Mouse (Mus musculus) telencephalon, adult 2 months (tissue): Measurements from ENCODE around the gene Samsn1.
"Not testable (repeated sequence)": the region's sequence is repeated elsewhere in the genome, so short reads cannot be mapped to it uniquely, and the experiment has no call there.

Experiments used
- DNase-seq: peaks from one replicate; pipeline ENCODE4 v3.0.0-alpha.2; 2011; ENCODE audit warnings: low read depth, low spot score

The Samsn1 gene

GRCm38 (mm10) chr16:75875896-75876295 lies 146.2 kb downstream of the Samsn1 start:
- DNase-seq, result no peak

DNA sequence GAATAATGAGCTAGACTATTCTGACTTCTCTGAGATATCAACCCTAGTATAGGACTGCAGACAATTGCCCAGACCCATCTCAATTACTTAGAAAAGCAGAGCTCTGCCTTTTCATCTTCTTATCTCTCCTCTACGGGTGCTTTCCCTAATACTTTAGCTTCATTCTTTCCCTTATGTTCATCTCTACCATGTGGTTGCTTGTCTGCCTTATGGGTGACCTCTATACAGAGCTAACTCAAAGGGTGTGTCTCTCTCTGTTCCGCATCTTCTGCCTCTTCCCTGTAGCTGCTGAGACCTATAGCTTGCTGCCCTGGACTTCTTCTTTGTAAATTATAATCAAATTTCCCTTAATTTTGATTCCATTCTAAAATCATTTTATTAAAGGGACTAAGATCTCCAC lies 147.6 kb downstream of the Samsn1 start:
- no peak for DNase-seq

GRCm38 (mm10) chr16:75872241-75872640 lies 149.8 kb downstream of the Samsn1 start:
- DNase-seq, result no peak

DNA sequence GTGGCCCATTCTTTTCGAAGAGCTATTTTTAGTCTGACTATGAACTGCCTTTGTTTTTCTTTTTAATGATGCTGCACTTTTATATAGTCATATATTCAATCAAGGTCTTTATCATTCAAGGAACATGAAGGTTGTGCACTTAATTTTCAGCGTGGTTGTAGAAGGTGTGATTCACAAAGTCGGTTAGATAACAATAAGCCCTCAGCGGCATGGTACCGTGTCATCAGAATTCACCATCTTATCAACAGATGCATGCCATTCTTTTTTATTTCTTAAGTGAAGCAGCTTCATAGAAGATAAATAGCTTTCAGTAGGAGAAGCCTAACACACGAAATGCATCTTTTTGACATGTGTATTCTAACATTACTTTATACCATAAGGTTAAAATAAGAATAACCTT lies 154.7 kb downstream of the Samsn1 start:
- DNase-seq, result no peak

GRCm38 (mm10) chr16:75865505-75865904 lies 156.6 kb downstream of the Samsn1 start:
- no peak for DNase-seq

GRCm38 (mm10) chr16:75864673-75865072 lies 157.4 kb downstream of the Samsn1 start:
- no peak for DNase-seq

DNA sequence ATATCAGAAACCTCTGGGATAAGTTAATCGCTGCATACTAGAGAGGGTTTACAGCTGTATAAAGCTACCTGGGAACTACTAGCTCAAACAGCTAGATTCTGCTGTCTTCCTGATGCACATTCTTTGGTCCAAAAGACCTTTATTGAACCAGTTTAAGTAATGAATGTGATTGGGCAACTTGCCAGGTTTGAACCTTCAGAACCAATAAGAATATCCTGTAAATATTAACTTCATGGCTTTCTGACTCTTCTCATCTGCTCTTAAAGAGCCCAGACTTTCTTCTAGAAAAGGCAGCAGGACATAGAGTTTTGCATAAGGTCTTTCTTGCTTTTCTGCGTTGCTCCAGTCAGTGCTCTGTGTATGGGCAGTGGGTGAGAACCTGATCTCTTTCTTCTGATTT lies 165.7 kb downstream of the Samsn1 start:
- no peak for DNase-seq

- no peak for DNase-seq
Measured at GRCm38 (mm10) chr16:75855402-75855801, 166.7 kb downstream of the Samsn1 start.

DNA sequence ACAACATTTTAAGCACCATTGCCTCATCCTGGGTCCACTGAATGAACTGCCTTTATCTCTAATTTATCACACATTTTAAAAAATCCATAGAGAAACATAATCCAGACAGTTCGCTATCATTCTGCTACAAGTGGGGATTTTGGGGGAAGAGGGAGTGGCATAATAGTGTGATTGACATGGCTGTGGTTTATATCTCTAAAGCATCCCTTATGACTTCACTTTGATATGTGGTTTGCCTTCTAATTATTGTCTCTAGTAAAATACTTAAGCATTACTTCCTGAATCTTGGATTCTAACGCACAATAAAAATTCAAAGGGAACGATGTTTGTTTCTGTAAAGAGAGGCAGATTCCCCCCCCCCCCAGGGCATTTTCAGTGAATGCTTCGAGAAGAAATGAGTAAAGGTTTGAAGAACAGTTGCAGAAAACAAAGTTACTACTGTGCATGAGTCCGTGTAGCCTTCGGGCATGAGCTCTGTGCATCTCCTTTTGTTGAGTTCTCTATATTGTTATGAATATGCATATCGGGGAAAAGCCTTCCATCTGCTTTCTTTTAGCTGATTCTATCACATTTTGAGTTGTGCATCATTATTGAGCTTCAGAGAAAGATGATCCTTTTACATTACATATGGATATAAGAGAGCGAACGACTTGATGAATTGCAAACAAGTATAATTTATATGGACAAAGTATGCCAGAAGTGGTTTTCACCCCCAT lies 168.4 kb downstream of the Samsn1 start:
- no peak for DNase-seq

GRCm38 (mm10) chr16:75852485-75852884 lies 169.6 kb downstream of the Samsn1 start:
- DNase-seq, result no peak

DNA sequence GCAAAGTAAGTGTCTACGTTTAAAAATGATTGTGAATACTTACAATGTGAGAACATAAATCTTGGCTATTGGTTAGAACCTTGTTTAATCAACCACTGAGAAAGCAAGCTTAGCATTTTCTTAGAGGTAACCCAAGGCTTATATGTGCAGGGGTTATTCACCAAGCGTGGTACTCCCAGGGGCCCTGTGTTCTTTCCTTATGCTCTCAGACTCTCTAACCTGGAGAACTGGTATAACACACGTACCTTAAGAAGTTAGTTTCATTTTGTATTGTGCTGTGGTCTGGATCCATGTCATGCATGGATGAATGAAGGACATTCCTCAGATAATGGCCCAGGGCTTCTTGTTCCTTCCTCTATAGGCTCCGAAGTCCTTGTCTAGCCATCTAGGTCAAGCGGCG lies 173.0 kb downstream of the Samsn1 start:
- DNase-seq, result no peak

DNA sequence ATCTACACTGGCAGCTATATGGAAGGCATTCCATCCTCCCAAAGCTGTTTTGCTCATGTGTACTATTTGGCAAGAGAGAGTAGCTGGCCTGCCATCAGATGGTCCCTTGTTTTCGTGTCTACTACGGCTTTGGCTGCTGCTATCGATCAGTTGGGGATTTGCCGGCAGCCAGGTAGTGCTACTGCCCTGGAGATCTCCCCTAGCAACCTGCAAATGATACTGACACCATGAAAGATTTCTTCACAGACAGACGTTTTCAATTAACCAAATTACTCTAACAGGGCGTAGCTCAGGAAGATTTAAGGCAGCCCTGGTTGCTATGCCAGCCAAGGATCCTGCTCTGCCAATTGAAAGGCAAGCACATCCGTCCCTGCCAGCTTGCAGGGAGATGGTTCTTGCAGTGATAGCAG lies 178.4 kb downstream of the Samsn1 start:
- DNase-seq, result peak; percentile 15

DNA sequence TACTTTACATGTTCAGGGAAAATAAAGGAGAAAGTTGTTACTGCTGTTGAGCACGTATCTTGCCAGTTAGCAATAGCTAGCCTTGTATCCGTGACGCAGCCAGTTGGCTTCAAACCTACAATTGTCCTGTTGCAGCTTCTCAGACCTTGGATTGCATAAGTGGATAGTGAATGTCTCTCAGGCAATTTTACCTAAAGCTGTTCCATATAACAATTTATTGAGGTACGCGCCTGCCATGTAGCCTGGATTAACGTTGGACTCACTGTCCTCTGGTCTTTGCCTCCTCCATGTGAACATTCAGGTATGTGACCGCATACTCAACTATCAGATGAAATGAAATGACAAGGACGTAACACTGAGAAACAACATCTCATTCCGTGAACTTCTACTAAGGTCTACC lies 179.1 kb downstream of the Samsn1 start:
- no peak for DNase-seq

- DNase-seq, result no peak
Measured at GRCm38 (mm10) chr16:75842569-75842968, 179.5 kb downstream of the Samsn1 start.

DNA sequence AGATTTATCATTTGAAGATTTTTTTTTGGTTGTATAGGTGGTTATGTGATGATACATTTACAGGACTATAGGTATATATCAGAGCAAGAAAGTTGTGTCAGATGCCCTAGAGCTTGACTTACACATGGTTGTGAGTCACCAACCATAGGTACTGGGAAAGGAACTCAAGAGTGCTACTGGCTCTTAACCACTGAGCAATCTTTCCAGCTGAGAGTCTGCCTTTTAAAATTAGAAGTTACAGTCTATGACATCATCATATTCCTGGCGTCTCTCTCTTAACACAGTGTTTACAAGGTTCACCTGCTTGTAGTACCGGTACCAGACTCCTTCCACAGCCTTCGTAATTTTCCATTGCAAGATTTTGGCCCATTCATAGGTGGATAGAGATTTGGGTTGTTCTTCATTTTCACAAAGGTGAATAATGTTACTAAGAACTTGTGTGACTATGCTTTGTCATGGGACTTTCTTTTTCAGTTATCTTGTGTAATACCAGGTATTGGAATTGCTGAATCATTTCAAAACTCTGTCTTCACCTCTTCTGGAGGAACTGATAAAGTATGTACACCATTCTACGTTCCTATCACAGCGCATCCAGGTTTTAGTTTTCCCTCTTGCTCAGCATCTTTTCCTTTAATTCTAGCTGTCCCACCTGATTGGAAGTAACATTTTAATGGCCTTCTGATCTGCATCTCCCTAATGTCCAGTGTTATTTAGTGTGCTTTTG lies 184.2 kb downstream of the Samsn1 start:
- DNase-seq, result no peak

GRCm38 (mm10) chr16:75831390-75831789 lies 190.7 kb downstream of the Samsn1 start:
- DNase-seq, result no peak

DNA sequence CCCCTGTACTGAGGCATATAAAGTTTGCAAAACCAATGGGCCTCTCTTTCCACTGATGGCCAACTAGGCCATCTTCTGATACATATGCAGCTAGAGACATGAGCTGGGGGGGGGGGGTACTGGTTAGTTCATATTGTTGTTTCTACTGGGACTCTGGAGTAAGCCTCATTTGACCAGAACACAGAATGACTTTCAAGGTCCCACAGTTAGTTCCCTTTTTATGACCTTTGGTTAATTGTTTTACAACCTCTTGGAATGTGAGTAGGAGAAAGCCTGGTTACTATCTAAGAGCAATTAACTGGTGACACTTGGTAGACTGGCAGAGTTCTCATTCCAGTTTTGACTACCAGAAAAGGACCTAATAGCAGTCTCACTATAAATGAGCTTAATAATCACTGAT lies 195.1 kb downstream of the Samsn1 start:
- not testable (repeated sequence) for DNase-seq

DNA sequence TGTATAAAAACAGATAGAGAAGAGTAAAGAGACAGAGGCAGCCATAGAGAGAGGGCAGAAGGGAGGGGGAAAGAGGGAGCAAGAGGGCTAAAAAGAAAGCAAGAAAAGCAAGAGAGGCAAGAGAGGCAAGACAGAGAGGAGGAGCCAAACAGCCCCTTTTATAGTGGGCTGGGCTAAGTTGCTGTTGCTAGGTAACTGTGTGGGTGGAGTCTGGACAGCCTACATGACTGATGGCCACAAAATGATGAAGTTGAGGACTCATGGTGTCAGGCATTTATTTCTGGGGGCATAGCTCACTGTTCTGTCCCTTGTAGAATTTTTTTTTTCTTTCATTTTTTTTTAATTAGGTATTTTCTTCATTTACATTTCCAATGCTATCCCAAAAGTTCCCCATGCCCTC lies 195.6 kb downstream of the Samsn1 start:
- no peak for DNase-seq

- DNase-seq, result no peak
Measured at GRCm38 (mm10) chr16:75823226-75823625, 198.9 kb downstream of the Samsn1 start.

DNA sequence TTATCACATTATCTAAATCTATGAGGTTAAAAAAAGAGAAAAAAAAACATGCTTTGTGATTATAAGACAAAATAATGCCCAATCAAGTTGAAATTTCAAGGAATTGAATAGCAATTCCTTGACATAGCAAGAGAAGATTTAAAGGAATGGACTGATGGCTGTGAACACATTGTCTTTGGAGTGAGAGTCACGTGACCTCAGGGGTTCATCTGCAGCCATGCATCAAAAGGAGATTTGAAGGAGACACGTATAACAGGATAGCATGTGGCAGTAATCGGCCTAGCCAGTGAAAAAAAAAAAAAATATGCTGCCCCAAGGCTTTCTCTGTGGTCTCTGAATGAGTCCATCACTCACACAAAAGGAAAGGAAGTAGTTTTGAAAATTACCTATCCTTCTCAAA lies 201.1 kb downstream of the Samsn1 start:
- DNase-seq, result no peak
